Mouse (Mus musculus) liver, adult 2 months (tissue): ENCODE results near the gene Als2.

ENCODE experiments used
- CTCF ChIP-seq: fragments of 200-500 bp; IDR thresholded peaks from 2 replicates; pipeline ENCODE4 v1.5.1; 2011; ENCODE audit warnings: low read depth, low read length, control low read depth
- POLR2A ChIP-seq: fragments of 200-500 bp; IDR thresholded peaks from 2 replicates; pipeline ENCODE4 v1.6.1; 2011; ENCODE audit warnings: low read length, control low read depth; ENCODE audit not compliant: insufficient read depth; ENCODE audit errors: extremely low read depth

DNA sequence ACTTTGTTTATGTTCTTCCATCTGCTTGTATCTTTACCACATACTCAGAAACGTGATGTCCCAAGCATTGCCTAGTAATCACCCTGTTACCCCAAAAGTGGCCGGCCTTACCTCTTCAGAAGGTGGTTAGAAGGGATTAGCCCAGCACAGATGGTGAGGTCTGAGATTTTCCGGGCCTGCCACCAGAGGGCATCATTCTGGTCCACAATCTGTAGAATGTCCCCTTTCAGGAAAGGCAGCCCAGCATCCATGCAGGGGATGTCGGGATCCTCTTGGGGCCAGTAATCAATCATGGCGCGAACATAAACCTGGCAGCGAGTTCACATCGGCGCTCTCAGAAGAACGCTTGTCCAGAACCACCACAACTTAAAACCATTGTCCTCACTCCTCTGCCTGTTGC, 92.5 kb downstream of the Als2 start:
- TF ChIP-seq CTCF (peak; percentile 71), POLR2A (no peak)
